Mouse (Mus musculus) cerebellum, adult 2 months (tissue): Measurements from ENCODE around the gene Klhl24.

ENCODE experiments used
- CTCF ChIP-seq: fragments of 200-500 bp; IDR thresholded peaks from 2 replicates; pipeline ENCODE4 v1.5.1; 2011; ENCODE audit warnings: low read depth, mild to moderate bottlenecking, control low read depth, low read length, moderate library complexity, borderline replicate concordance; ENCODE audit not compliant: insufficient read depth
- POLR2A ChIP-seq: fragments of 200-500 bp; IDR thresholded peaks from 2 replicates; pipeline ENCODE4 v1.6.1; 2011; ENCODE audit warnings: low read length, control low read depth, borderline replicate concordance; ENCODE audit not compliant: insufficient read depth

DNA sequence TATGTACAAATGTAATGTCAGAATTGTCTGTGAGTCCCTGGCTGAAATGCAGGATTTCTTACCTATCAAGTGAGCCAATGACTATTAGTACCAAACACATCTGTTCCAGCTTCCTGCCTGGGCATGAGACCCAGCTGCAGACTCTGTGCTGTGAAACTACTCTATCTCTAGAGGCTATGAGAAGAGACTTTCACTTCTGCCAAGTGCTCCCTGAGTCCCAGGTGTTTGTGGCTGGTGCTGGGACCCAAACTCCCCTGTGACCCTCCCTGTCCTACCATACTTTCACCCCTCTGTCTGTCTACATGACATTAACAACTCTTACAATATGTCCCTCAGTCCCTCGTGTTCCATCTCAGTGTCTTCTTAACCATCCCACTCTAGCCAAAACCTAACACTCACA lies 20.7 kb upstream of the Klhl24 start:
- TF ChIP-seq CTCF (no peak), POLR2A (no peak)
